In the genomic region with DNA sequence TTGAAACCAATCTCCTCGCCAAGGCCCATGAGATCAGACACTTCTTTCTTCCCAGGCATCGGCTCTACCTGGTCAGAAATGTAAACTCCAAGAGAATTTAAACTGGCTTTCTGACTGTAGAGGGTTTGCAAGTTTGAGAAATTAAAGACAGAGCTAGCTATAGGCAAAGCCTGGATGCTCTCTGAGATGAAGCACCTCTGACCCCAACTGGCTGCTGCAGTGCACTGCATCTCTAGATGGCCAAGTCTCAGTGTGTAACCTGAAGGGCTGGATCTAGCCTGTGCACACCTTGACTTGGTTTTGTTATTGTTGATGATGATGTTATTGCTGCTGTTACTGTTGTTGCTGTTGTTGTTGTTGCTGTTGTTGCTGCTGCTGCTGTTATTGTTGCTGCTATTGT, we compare ENCODE assay signal across 9 mouse cellular contexts. TPM values are rescaled to one million over a fixed set of nuclear protein-coding genes. Genes with fewer than 3 reads are reported as not detected.
DNase-seq lines count a peak whose midpoint lies in the region; ATAC-seq and TF ChIP-seq lines count a peak whose summit lies in the region.
"Had no signal": no experiment of that assay in that cellular context is flagged by ENCODE, and none has a peak within 500 bp of the region (broad histone marks: within the 10 kb centered on the region; RNA-seq: fewer than 3 reads in every experiment).

No protein-coding gene starts in this region.

- H3K4me3 ChIP-seq in hindbrain, embryonic 16.5 days (ENCODE audit: low read length): no peak overlapping the region
- H3K4me3 ChIP-seq: limb, embryonic 15.5 days had no signal

- H3K9me3 ChIP-seq in hindbrain, embryonic 16.5 days (ENCODE audit: control insufficient read depth, low read length): no peaks in the 10 kb centered on the region
- H3K9me3 ChIP-seq: limb, embryonic 15.5 days had no signal

- ATAC-seq in Patski: no peak
- peak; percentile 96 for ATAC-seq in frontal cortex, adult (ENCODE audit: low TSS enrichment)
- ATAC-seq in hindbrain, embryonic 16.5 days: peak; percentile 95

- no peak overlapping the region for H3K4me2 ChIP-seq in hindbrain, embryonic 16.5 days (ENCODE audit: low read length)
- H3K4me2 ChIP-seq: limb, embryonic 15.5 days had no signal

- TF ChIP-seq CTCF in Patski (IDR thresholded peaks at IDR 0.05): peak; percentile 95

- WGBS in hindbrain, embryonic 16.5 days: 56% methylated on average over 2 of the region's 2 CpGs

- in situ Hi-C loops in Patski (cut with MboI; ENCODE audit: low pct_unique_long_range_greater_than_20kb): loop anchor here (5.0 to 25.0 kb wide), 5 partner anchors 192 to 1872 kb away; partner anchors contain the start of gene Plk2

- H3K27ac ChIP-seq in hindbrain, embryonic 16.5 days (ENCODE audit: low read depth, low read length): no peak overlapping the region
- H3K27ac ChIP-seq: limb, embryonic 15.5 days had no signal

- H3K36me3 ChIP-seq in hindbrain, embryonic 16.5 days (ENCODE audit: control insufficient read depth, insufficient read depth, low read length): no peaks in the 10 kb centered on the region
- H3K36me3 ChIP-seq: limb, embryonic 15.5 days had no signal

- POLR2A ChIA-PET in Patski (lab: Charles Lee): interaction anchor here (1.0 kb wide), 1 partner anchor 511 kb away, joined by 4 read pairs; no protein-coding TSS in a partner anchor

- H3K27me3 ChIP-seq in Patski: no peaks in the 10 kb centered on the region
- no peaks in the 10 kb centered on the region for H3K27me3 ChIP-seq in hindbrain, embryonic 16.5 days (replicated peaks; ENCODE audit: control insufficient read depth, insufficient read depth, low read length)
- H3K27me3 ChIP-seq: limb, embryonic 15.5 days had no signal

- no peak overlapping the region for H3K9ac ChIP-seq in hindbrain, embryonic 16.5 days (ENCODE audit: low read depth, low read length)
- H3K9ac ChIP-seq: limb, embryonic 15.5 days had no signal

- DNase-seq in Patski (ENCODE audit: low read depth, low spot score): no peak
- peak; percentile 62 for DNase-seq in cerebellum, adult 9-10 months
- peak; percentile 52 to 58 for DNase-seq in layer of hippocampus, postnatal 36 days
- peak; percentile 64 to 78 for DNase-seq in lung, postnatal 4 days
- DNase-seq in right cerebral cortex, adult 18-20 months: peak; percentile 43
- DNase-seq in thymus, postnatal 4 days: peak; percentile 83

- CTCF ChIA-PET in Patski (lab: Charles Lee): interaction anchor here (0.6 to 1.6 kb wide), 10 partner anchors 134 to 495 kb away, joined by 3 to 6 read pairs (median 3); no protein-coding TSS in a partner anchor

- no peaks in the 10 kb centered on the region for H3K4me1 ChIP-seq in hindbrain, embryonic 16.5 days (ENCODE audit: control insufficient read depth, insufficient read depth, low read depth, low read length)
- H3K4me1 ChIP-seq: limb, embryonic 15.5 days had no signal

RNA-seq across cellular contexts. Expression of gene Ankrd55, which starts 28.9 kb away (rescaled TPM):
- 1.2 TPM for polyA plus RNA-seq in Patski (2021)
- polyA plus RNA-seq in hindbrain, embryonic 16.5 days (2015; fragmentation: Nextera tagmentation; extraction: Ambion mirVana): 9.9 and 12.6 TPM in 2 replicates
- total RNA-seq in layer of hippocampus, postnatal 36 days (2021): 1 to 10 TPM; 3.3 to 3.5 TPM
